Mouse (Mus musculus) lung, adult 10 weeks (tissue): Measurements from ENCODE around the gene Agap2. TPM values are rescaled to one million over a fixed set of nuclear protein-coding genes. Genes with fewer than 3 reads are reported as not detected.

ENCODE experiments used
- polyA plus RNA-seq: library from polyadenylated mRNA; stranded (reverse); fragments of 350-450 nt; fragmentation: Illumina TruSeq; extraction: RNeasy Lipid Tissue Mini Kit (QIAGEN cat#74804); gene quantifications from one replicate; pipeline ENCODE4 v1.2.3, GENCODE M21; 2014; ENCODE audit warnings: low read depth, low replicate concordance; ENCODE audit not compliant: insufficient read depth

The Agap2 gene
- 2.7 TPM for polyA plus RNA-seq

GRCm38 (mm10) chr10:127075080-127075479 lies at the start of gene Agap2:
Gene Agap2 (plus strand): TSS chr10:127075284.

GRCm38 (mm10) chr10:127030336-127031296 lies 44.5 kb upstream of the Agap2 start, which contains the start of gene Tsfm:
Gene Tsfm (minus strand): TSS chr10:127030840.

DNA sequence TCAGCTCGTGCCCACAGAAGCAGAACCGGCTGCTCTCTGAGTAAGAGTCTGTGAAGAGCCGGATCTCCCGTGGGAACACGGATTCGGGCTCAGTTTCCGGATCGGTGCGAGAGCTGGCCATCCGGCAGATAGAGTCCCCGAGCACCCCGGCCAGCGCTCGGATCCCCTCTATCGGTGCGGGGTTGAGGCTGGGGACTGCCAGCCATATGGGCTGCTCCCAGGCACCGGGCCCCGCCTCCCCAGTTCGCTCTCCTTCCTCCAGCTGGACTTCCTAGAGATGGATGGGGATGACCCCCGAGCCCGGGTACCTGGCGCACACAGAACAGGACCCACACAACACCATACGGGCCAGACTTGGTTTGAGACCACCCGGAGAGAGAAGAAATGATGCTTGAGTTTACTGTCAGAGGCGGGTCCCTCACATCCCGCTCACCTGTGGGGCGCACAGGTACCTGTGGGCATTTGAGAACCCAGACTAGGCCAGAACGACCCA lies 33.8 kb upstream of the Agap2 start, which contains the start of the genes Mettl1 and Eef1akmt3:
Gene Mettl1, plus strand, starts transcription at position 141 of the 493 bp plus-strand sequence.
Gene Eef1akmt3, minus strand, starts transcription at position 240 of the 493 bp plus-strand sequence.

DNA sequence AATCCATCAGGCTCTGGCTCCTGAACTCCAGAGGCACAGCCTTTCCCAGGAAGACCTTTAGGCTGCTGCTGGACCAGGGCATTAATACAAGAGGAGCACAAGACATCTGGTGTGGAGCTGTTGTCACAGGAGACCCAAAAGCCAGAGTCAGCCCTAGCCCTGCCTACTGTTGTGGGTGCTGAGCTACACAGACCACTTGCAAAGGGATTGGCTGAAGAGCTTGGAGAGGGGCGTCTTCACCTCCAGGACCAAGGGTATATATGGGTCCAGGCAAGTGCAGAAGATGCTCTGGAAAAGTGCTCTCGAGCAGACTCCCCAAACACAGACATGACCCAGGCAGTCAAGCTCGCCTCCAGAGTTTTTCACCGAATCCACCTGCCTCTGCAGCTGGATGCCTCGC lies 27.1 kb upstream of the Agap2 start, which contains the start of gene Cyp27b1:
Gene Cyp27b1, plus strand, starts transcription at position 297 of the 400 bp plus-strand sequence.

GRCm38 (mm10) chr10:127059968-127060916 lies 14.8 kb upstream of the Agap2 start, which contains the start of gene March9:
Gene March9 (minus strand): TSS chr10:127060184.

GRCm38 (mm10) chr10:127063239-127063872 lies 11.7 kb upstream of the Agap2 start, which contains the start of gene Cdk4:
Gene Cdk4 (plus strand): TSS chr10:127063534.

DNA sequence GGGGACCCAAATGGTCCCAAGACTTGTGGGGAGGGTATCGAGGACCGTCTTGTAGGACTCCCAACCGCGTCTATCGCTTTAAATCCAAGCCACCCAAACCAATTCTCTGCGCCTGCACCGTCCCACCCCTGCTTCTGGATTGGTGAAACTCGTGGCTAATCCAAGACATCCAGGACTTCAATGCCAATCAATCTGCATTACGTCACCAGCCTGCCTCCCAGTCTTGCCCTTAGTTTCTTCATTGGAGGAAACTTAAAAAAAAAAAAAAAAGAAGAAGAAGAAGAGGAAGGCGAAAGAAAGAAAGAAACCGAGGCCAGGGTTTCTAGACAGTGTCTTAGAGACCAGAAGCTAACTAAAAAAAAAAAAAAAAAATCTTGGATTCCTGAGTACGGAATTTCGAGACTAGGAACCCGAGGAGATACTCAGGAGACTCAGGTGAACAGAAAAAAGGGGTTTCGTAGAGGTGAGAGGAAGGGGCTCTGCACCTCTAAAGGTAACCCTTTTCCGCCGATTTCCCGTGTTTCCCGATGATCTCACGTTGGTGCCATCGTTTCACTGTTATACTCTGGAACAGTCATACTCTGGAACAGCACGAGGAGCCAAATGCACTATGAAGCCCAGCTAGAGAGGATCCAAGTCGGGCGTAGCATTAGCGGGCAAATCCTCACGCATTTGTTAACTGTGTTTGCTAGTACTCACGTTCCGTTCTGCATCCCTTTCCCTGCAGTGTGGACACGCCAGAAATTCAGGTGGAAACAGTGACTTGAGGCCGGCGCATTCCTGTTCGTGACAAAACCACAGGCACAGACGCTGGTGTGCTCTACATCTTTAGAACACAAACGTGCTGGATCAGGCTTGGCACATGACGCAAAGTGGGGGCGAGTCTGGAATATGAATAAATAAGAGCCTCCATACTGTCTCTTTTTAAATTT lies 4.6 kb upstream of the Agap2 start, which contains the start of gene Tspan31:
Gene Tspan31, minus strand, starts transcription at position 75 of the 932 bp plus-strand sequence.

GRCm38 (mm10) chr10:127121066-127121477 lies 46.0 kb downstream of the Agap2 start, which contains the start of gene Os9:
Gene Os9 (minus strand): TSS chr10:127121131.

Other genes with a start within 250 kb of the Agap2 start
- gene Atp23, start 173.9 kb upstream of the Agap2 start, polyA plus RNA-seq: 4.4 TPM
- 93.4 TPM for gene Ctdsp2, start 96.6 kb upstream of the Agap2 start, polyA plus RNA-seq
- 0.45 TPM for gene Avil, start 74.6 kb upstream of the Agap2 start, polyA plus RNA-seq
- gene Tsfm, start 44.4 kb upstream of the Agap2 start, polyA plus RNA-seq: 19.3 TPM
- gene Mettl1, start 33.9 kb upstream of the Agap2 start, polyA plus RNA-seq: 12.1 TPM
- not detected for gene Eef1akmt3, start 33.8 kb upstream of the Agap2 start, polyA plus RNA-seq
- not detected for gene Cyp27b1, start 27.0 kb upstream of the Agap2 start, polyA plus RNA-seq
- gene March9, start 15.1 kb upstream of the Agap2 start, polyA plus RNA-seq: 2.7 TPM
- 183 TPM for gene Cdk4, start 11.8 kb upstream of the Agap2 start, polyA plus RNA-seq
- 71.3 TPM for gene Tspan31, start 5.0 kb upstream of the Agap2 start, polyA plus RNA-seq
- 76.6 TPM for gene Os9, start 45.8 kb downstream of the Agap2 start, polyA plus RNA-seq
- gene B4galnt1, start 89.9 kb downstream of the Agap2 start, polyA plus RNA-seq: 44.3 TPM
- gene Slc26a10, start 105.4 kb downstream of the Agap2 start, polyA plus RNA-seq: 0.32 TPM
- 19.5 TPM for gene Arhgef25, start 114.8 kb downstream of the Agap2 start, polyA plus RNA-seq
- 38.5 TPM for gene Dtx3, start 120.4 kb downstream of the Agap2 start, polyA plus RNA-seq
- 29.9 TPM for gene Pip4k2c, start 136.3 kb downstream of the Agap2 start, polyA plus RNA-seq
- 0.23 TPM for gene Kif5a, start 188.1 kb downstream of the Agap2 start, polyA plus RNA-seq
- 112 TPM for gene Dctn2, start 191.1 kb downstream of the Agap2 start, polyA plus RNA-seq
- gene Mbd6, start 213.7 kb downstream of the Agap2 start, polyA plus RNA-seq: 13.4 TPM
- 39.4 TPM for gene Mars, start 236.5 kb downstream of the Agap2 start, polyA plus RNA-seq
- 17.6 TPM for gene Arhgap9, start 246.7 kb downstream of the Agap2 start, polyA plus RNA-seq